Comparison of ENCODE assay signal across 25 mouse cellular contexts in the genomic region with DNA sequence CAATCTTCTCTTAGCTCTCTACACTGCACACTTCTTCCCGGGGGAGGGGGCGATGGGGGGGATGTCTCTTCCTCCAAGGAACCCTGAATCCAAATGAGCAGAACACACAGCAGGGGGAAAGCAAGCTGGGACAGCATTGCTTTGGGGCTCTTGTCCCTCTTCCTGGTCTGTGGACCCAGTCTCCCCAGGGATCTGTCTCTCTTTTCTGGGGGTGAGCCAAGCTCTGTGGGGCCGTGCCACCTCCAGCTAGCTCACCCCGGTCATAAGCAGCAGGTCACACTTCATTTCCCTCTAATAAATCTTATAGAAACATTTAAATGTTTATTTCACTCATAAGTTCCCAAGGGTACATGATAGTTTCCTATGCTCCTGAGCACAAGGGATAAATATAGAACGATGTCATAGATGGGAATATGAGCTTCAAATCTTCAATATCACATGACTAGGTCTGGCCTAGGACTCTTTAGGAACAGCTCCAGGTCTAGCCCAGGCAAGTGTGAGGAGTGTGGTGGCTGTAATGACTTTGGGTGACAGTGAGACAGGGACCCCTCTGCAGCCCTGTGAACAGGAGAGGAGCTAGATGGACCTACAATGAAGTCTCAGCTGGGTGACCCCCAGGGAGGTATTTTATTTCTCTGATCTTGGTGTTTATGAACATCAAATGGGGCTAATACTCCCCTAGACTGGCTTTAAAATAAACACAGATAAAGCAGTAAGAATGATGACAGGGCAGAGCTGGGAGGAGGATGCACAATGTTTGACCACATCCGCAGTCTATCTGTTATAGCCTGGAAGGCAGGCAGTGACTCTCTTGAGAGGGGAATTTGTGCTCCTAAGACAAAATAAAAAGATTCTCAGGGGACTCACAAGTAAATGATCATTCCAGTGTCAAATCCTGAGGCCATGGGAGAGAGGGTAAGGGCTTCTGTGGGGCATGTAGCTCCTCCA. TPM values are rescaled to one million over a fixed set of nuclear protein-coding genes. Genes with fewer than 3 reads are reported as not detected.
A peak's percentile ranks its signal among the peaks of the same experiment; 100 is the strongest.
DNase-seq lines count a peak whose midpoint lies in the region; ATAC-seq lines count a peak whose summit lies in the region.
"Had no signal": no experiment of that assay in that cellular context is flagged by ENCODE, and none has a peak within 500 bp of the region (broad histone marks: within the 10 kb centered on the region; RNA-seq: fewer than 3 reads in every experiment).

No protein-coding gene starts in this region.

- H3K9ac ChIP-seq in heart, embryonic 16.5 days (ENCODE audit: low read length) = no peak overlapping the region
- H3K9ac ChIP-seq: embryonic facial prominence, embryonic 15.5 days; hindbrain, embryonic 12.5 days; limb, embryonic 13.5 days; liver, embryonic 14.5 days; midbrain, embryonic 15.5 days; neural tube, embryonic 15.5 days; stomach, embryonic 15.5 days had no signal

- no peak overlapping the region for H3K27ac ChIP-seq in heart, embryonic 16.5 days (ENCODE audit: low read length)
- H3K27ac ChIP-seq: embryonic facial prominence, embryonic 15.5 days; hindbrain, embryonic 12.5 days; limb, embryonic 13.5 days; liver, embryonic 14.5 days; midbrain, embryonic 15.5 days; neural tube, embryonic 15.5 days; stomach, embryonic 15.5 days had no signal

- 0 out of 2 replicates have a peak, but pooled peaks have one; percentile 23 for ATAC-seq in heart, embryonic 16.5 days (replicated peaks; ENCODE audit: extremely low read depth, insufficient read depth, low FRiP score)
- no peak for ATAC-seq in megakaryocyte, adult 5-6 weeks (ENCODE audit: poor library complexity, severe bottlenecking)
- peak; percentile 83 for ATAC-seq in common myeloid progenitor, adult 5-6 weeks (replicated peaks; ENCODE audit: low read depth, poor library complexity, severe bottlenecking)
- ATAC-seq: forebrain, embryonic 16.5 days; midbrain, embryonic 15.5 days had no signal

- H3K9me3 ChIP-seq in heart, embryonic 16.5 days (replicated peaks; ENCODE audit: control insufficient read depth, low read length) = no peaks in the 10 kb centered on the region
- no peaks in the 10 kb centered on the region for H3K9me3 ChIP-seq in megakaryocyte, embryonic 14.5 days
- H3K9me3 ChIP-seq: embryonic facial prominence, embryonic 15.5 days; hindbrain, embryonic 12.5 days; limb, embryonic 13.5 days; midbrain, embryonic 15.5 days; neural tube, embryonic 15.5 days; stomach, embryonic 15.5 days had no signal

- H3K4me2 ChIP-seq in heart, embryonic 16.5 days (ENCODE audit: low read depth, low read length) = no peak overlapping the region
- H3K4me2 ChIP-seq: embryonic facial prominence, embryonic 15.5 days; hindbrain, embryonic 12.5 days; limb, embryonic 13.5 days; midbrain, embryonic 15.5 days; neural tube, embryonic 15.5 days; stomach, embryonic 15.5 days had no signal

- no peak overlapping the region for H3K4me3 ChIP-seq in heart, embryonic 16.5 days (ENCODE audit: low read length)
- H3K4me3 ChIP-seq in megakaryocyte, embryonic 14.5 days (replicated peaks) = peak overlapping the region; percentile 62
- H3K4me3 ChIP-seq: embryonic facial prominence, embryonic 15.5 days; hindbrain, embryonic 12.5 days; limb, embryonic 13.5 days; midbrain, embryonic 15.5 days; myocyte; neural tube, embryonic 15.5 days; stomach, embryonic 15.5 days had no signal

- H3K4me1 ChIP-seq in heart, embryonic 16.5 days (ENCODE audit: control insufficient read depth, insufficient read depth, low read length) = no peaks in the 10 kb centered on the region
- H3K4me1 ChIP-seq in megakaryocyte, embryonic 14.5 days = peaks cover 81% of the 10 kb centered on the region
- H3K4me1 ChIP-seq: hindbrain, embryonic 12.5 days; limb, embryonic 13.5 days; midbrain, embryonic 15.5 days; neural tube, embryonic 15.5 days; stomach, embryonic 15.5 days had no signal

- intact Hi-C loops in left cerebral cortex, postnatal 4 days (cut with DNase I) = no loop called here

- 72% methylated on average over 6 of the region's 6 CpGs for WGBS in heart, embryonic 16.5 days

- no peaks in the 10 kb centered on the region for H3K27me3 ChIP-seq in heart, embryonic 16.5 days (ENCODE audit: control insufficient read depth, insufficient read depth, low read length)
- H3K27me3 ChIP-seq in megakaryocyte, embryonic 14.5 days (replicated peaks) = no peaks in the 10 kb centered on the region
- H3K27me3 ChIP-seq: embryonic facial prominence, embryonic 15.5 days; hindbrain, embryonic 12.5 days; limb, embryonic 13.5 days; midbrain, embryonic 15.5 days; neural tube, embryonic 15.5 days; stomach, embryonic 15.5 days had no signal

- H3K36me3 ChIP-seq in heart, embryonic 16.5 days (ENCODE audit: control insufficient read depth, insufficient read depth) = no peaks in the 10 kb centered on the region
- peaks cover 67% of the 10 kb centered on the region for H3K36me3 ChIP-seq in megakaryocyte, embryonic 14.5 days (replicated peaks; ENCODE audit: low read length)
- H3K36me3 ChIP-seq: embryonic facial prominence, embryonic 15.5 days; hindbrain, embryonic 12.5 days; limb, embryonic 13.5 days; midbrain, embryonic 15.5 days; neural tube, embryonic 15.5 days; stomach, embryonic 15.5 days had no signal

- DNase-seq in heart, adult 9 months (ENCODE audit: low spot score in 2 of 2) = no peak
- peak; percentile 65 for DNase-seq in skeletal muscle tissue, adult 2 months (ENCODE audit: low read depth, low spot score)
- DNase-seq in adrenal gland, adult (ENCODE audit: inconsistent age in 2 of 2, low spot score in 1 of 2) = no peak
- DNase-seq in left cerebral cortex, postnatal 4 days = no peak
- DNase-seq: adrenal gland, postnatal 14 days; B cell, adult 2 months; cerebellum, adult 11 months; cerebellum, postnatal 10 days; heart, postnatal 10 days; kidney, adult 8-10 months; kidney, postnatal 4 days; right cerebral cortex, postnatal 25 days had no signal

RNA-seq across cellular contexts. Expression of gene Mrvi1, which starts 46.2 kb away (rescaled TPM):
- 3.2 and 5.5 TPM in 2 replicates for polyA plus RNA-seq in heart, embryonic 16.5 days (2015; fragmentation: Nextera tagmentation; extraction: Ambion mirVana)
- 142 and 149 TPM in 2 replicates for polyA plus RNA-seq in megakaryocyte, embryonic 14.5 days (2012; ENCODE audit: insufficient read depth, low replicate concordance)
- total RNA-seq in megakaryocyte, adult 5-6 weeks (2015) = 0.02 and 0.32 TPM in 2 replicates
- total RNA-seq in megakaryocyte, adult 5-6 weeks (2017) = 0.04 TPM in 1 of 2 replicates, not detected in the other
- total RNA-seq in common myeloid progenitor, adult 5-6 weeks (2017) = 3.4 and 7.0 TPM in 2 replicates
- total RNA-seq in left cerebral cortex, postnatal 4 days (2021) = 1 to 10 TPM; 1.5 TPM
